In the genomic region with DNA sequence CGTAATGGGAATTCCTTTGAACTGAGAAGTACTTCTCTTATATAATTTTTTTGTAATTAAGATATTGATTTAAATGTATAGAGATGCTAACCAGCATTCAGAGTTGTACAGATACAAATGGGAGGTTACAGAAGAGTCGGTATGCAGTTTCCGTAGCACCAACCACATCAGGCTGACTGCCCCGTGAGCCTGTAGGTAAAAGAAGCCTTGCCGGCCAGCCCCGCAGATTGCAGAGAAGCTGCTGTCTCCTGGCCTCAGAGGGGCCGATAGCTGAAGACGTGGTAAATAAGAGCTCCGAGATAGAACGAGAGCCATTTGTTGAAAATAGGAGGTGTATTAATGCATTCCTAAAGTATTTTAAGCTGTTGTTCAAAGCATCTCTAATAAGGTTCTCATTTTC, we compare ENCODE assay signal across 28 mouse cellular contexts.
DNase-seq lines count a peak whose midpoint lies in the region; ATAC-seq lines count a peak whose summit lies in the region.
"Had no signal": no experiment of that assay in that cellular context is flagged by ENCODE, and none has a peak within 500 bp of the region (broad histone marks: within the 10 kb centered on the region; RNA-seq: fewer than 3 reads in every experiment).

No protein-coding gene starts in this region.

- H3K27me3 ChIP-seq in midbrain, embryonic 13.5 days: no peaks in the 10 kb centered on the region
- no peaks in the 10 kb centered on the region for H3K27me3 ChIP-seq in midbrain, embryonic 14.5 days (ENCODE audit: control insufficient read depth, insufficient read depth, low read length)
- H3K27me3 ChIP-seq in forebrain, embryonic 11.5 days (ENCODE audit: control insufficient read depth, insufficient read depth, low read length): no peaks in the 10 kb centered on the region
- no peaks in the 10 kb centered on the region for H3K27me3 ChIP-seq in forebrain, embryonic 14.5 days (replicated peaks; ENCODE audit: control insufficient read depth, insufficient read depth, low read length)
- no peaks in the 10 kb centered on the region for H3K27me3 ChIP-seq in limb, embryonic 12.5 days
- H3K27me3 ChIP-seq: embryonic facial prominence, embryonic 12.5 days; heart, embryonic 15.5 days; hindbrain, embryonic 12.5 days; intestine, embryonic 15.5 days; liver, embryonic 15.5 days; lung, embryonic 15.5 days; megakaryocyte, embryonic 14.5 days; neural tube, embryonic 15.5 days had no signal

- H3K27ac ChIP-seq in midbrain, embryonic 13.5 days: peak overlapping the region; percentile 36
- no peak overlapping the region for H3K27ac ChIP-seq in midbrain, embryonic 14.5 days (replicated peaks; ENCODE audit: low read depth, low read length)
- peak overlapping the region; percentile 64 for H3K27ac ChIP-seq in forebrain, embryonic 11.5 days (ENCODE audit: low read depth, low read length)
- 0 out of 2 replicates have a peak overlapping the region, but pooled peaks have one; percentile 36 for H3K27ac ChIP-seq in forebrain, embryonic 14.5 days (ENCODE audit: low read depth, low read length)
- H3K27ac ChIP-seq in limb, embryonic 12.5 days: no peak overlapping the region
- H3K27ac ChIP-seq: embryonic facial prominence, embryonic 12.5 days; heart, embryonic 15.5 days; hindbrain, embryonic 12.5 days; hindbrain, postnatal 0 days; intestine, embryonic 15.5 days; kidney, postnatal 0 days; liver, embryonic 15.5 days; lung, embryonic 15.5 days; neural tube, embryonic 15.5 days had no signal

- ATAC-seq in midbrain, embryonic 13.5 days: no peak
- no peak for ATAC-seq in midbrain, embryonic 14.5 days (ENCODE audit: low FRiP score, low TSS enrichment)
- no peak for ATAC-seq in forebrain, embryonic 11.5 days (replicated peaks; ENCODE audit: low FRiP score)
- ATAC-seq in forebrain, embryonic 14.5 days: peak; percentile 40; the same call in 1 of the 2 replicates
- no peak for ATAC-seq in limb, embryonic 12.5 days (ENCODE audit: insufficient number of reproducible peaks, insufficient read depth, low FRiP score, low TSS enrichment, low read depth)
- ATAC-seq in granulocyte monocyte progenitor cell, adult 5-6 weeks (replicated peaks; ENCODE audit: poor library complexity, severe bottlenecking): no peak
- ATAC-seq in megakaryocyte, adult 5-6 weeks (ENCODE audit: poor library complexity, severe bottlenecking): no peak
- ATAC-seq: hindbrain, postnatal 0 days; intestine, embryonic 15.5 days had no signal

- H3K9ac ChIP-seq in midbrain, embryonic 13.5 days (replicated peaks): no peak overlapping the region
- no peak overlapping the region for H3K9ac ChIP-seq in midbrain, embryonic 14.5 days (replicated peaks; ENCODE audit: low read length)
- no peak overlapping the region for H3K9ac ChIP-seq in forebrain, embryonic 11.5 days (ENCODE audit: low read length)
- peak overlapping the region; percentile 14 for H3K9ac ChIP-seq in forebrain, embryonic 14.5 days (ENCODE audit: low read length)
- no peak overlapping the region for H3K9ac ChIP-seq in limb, embryonic 12.5 days (replicated peaks)
- H3K9ac ChIP-seq: embryonic facial prominence, embryonic 12.5 days; heart, embryonic 15.5 days; hindbrain, embryonic 12.5 days; intestine, embryonic 15.5 days; liver, embryonic 15.5 days; lung, embryonic 15.5 days; neural tube, embryonic 15.5 days had no signal

- H3K4me2 ChIP-seq in midbrain, embryonic 13.5 days (replicated peaks): no peak overlapping the region
- H3K4me2 ChIP-seq in midbrain, embryonic 14.5 days (ENCODE audit: low read length): no peak overlapping the region
- no peak overlapping the region for H3K4me2 ChIP-seq in forebrain, embryonic 11.5 days (ENCODE audit: low read depth, low read length, severe bottlenecking)
- peak overlapping the region; percentile 31; the same call in 1 of the 2 replicates for H3K4me2 ChIP-seq in forebrain, embryonic 14.5 days (ENCODE audit: low read length)
- H3K4me2 ChIP-seq in limb, embryonic 12.5 days: peak overlapping the region; percentile 41
- H3K4me2 ChIP-seq: embryonic facial prominence, embryonic 12.5 days; heart, embryonic 15.5 days; hindbrain, embryonic 12.5 days; intestine, embryonic 15.5 days; liver, embryonic 15.5 days; lung, embryonic 15.5 days; neural tube, embryonic 15.5 days had no signal

- WGBS in midbrain, embryonic 13.5 days: 58% methylated on average over 10 of the region's 10 CpGs
- WGBS in midbrain, embryonic 14.5 days: 72% methylated on average over 10 of the region's 10 CpGs
- 67% methylated on average over 10 of the region's 10 CpGs for WGBS in forebrain, embryonic 11.5 days
- 50% methylated on average over 10 of the region's 10 CpGs for whole genome bisulfite sequencing in forebrain, embryonic 14.5 days
- 27% methylated on average over 10 of the region's 10 CpGs for WGBS in limb, embryonic 12.5 days

- no peak for DNase-seq in midbrain, embryonic 14.5 days
- no peak for DNase-seq in forebrain, embryonic 11.5 days (ENCODE audit: low spot score)
- DNase-seq in forebrain, embryonic 14.5 days (ENCODE audit: low spot score): no peak
- DNase-seq in gastrocnemius, adult 18-20 months (ENCODE audit: low spot score): no peak
- DNase-seq: adrenal gland, postnatal 25 days; B cell, adult 2 months; cerebellum, adult 18-20 months; cerebellum, postnatal 10 days; gastrocnemius, postnatal 10 days; layer of hippocampus, adult 9-11 months; liver; lung, postnatal 36 days; retina, postnatal 1 day; right cerebral cortex, postnatal 14 days had no signal

- no peaks in the 10 kb centered on the region; the same call in 1 of the 2 replicates for H3K4me1 ChIP-seq in midbrain, embryonic 13.5 days (replicated peaks)
- no peaks in the 10 kb centered on the region for H3K4me1 ChIP-seq in midbrain, embryonic 14.5 days (ENCODE audit: control insufficient read depth, insufficient read depth, low read length)
- H3K4me1 ChIP-seq in forebrain, embryonic 11.5 days (replicated peaks; ENCODE audit: control insufficient read depth, insufficient read depth, low read length): 0 out of 2 replicates have a peak, but pooled peaks cover 2% of the 10 kb centered on the region
- no peaks in the 10 kb centered on the region for H3K4me1 ChIP-seq in forebrain, embryonic 14.5 days (ENCODE audit: control insufficient read depth, insufficient read depth, low read length)
- peaks cover 15% of the 10 kb centered on the region for H3K4me1 ChIP-seq in limb, embryonic 12.5 days (replicated peaks)
- H3K4me1 ChIP-seq: embryonic facial prominence, embryonic 12.5 days; heart, embryonic 15.5 days; hindbrain, embryonic 12.5 days; intestine, embryonic 15.5 days; liver, embryonic 15.5 days; neural tube, embryonic 15.5 days had no signal

- H3K4me3 ChIP-seq in midbrain, embryonic 13.5 days (replicated peaks): no peak overlapping the region
- no peak overlapping the region for H3K4me3 ChIP-seq in midbrain, embryonic 14.5 days (replicated peaks; ENCODE audit: low read depth, low read length)
- no peak overlapping the region for H3K4me3 ChIP-seq in forebrain, embryonic 11.5 days (ENCODE audit: low read depth, low read length)
- no peak overlapping the region for H3K4me3 ChIP-seq in forebrain, embryonic 14.5 days (ENCODE audit: low read depth, low read length)
- no peak overlapping the region for H3K4me3 ChIP-seq in limb, embryonic 12.5 days (replicated peaks)
- H3K4me3 ChIP-seq: embryonic facial prominence, embryonic 12.5 days; heart, embryonic 15.5 days; hindbrain, embryonic 12.5 days; intestine, embryonic 15.5 days; liver, embryonic 15.5 days; lung, embryonic 15.5 days; megakaryocyte, embryonic 14.5 days; neural tube, embryonic 15.5 days had no signal

- no peaks in the 10 kb centered on the region for H3K36me3 ChIP-seq in midbrain, embryonic 13.5 days
- no peaks in the 10 kb centered on the region for H3K36me3 ChIP-seq in midbrain, embryonic 14.5 days (ENCODE audit: control insufficient read depth, insufficient read depth, low read length)
- H3K36me3 ChIP-seq in forebrain, embryonic 11.5 days (ENCODE audit: control insufficient read depth, insufficient read depth, low read length): no peaks in the 10 kb centered on the region
- H3K36me3 ChIP-seq in forebrain, embryonic 14.5 days (ENCODE audit: control insufficient read depth, insufficient read depth, low read length): no peaks in the 10 kb centered on the region
- no peaks in the 10 kb centered on the region for H3K36me3 ChIP-seq in limb, embryonic 12.5 days
- H3K36me3 ChIP-seq: embryonic facial prominence, embryonic 12.5 days; heart, embryonic 15.5 days; hindbrain, embryonic 12.5 days; intestine, embryonic 15.5 days; liver, embryonic 15.5 days; lung, embryonic 15.5 days; neural tube, embryonic 15.5 days had no signal

- H3K9me3 ChIP-seq in midbrain, embryonic 13.5 days: no peaks in the 10 kb centered on the region
- no peaks in the 10 kb centered on the region for H3K9me3 ChIP-seq in midbrain, embryonic 14.5 days (ENCODE audit: control insufficient read depth, low read length)
- no peaks in the 10 kb centered on the region for H3K9me3 ChIP-seq in forebrain, embryonic 11.5 days (ENCODE audit: control insufficient read depth, low read length)
- H3K9me3 ChIP-seq in forebrain, embryonic 14.5 days (replicated peaks; ENCODE audit: control insufficient read depth, low read length): no peaks in the 10 kb centered on the region
- H3K9me3 ChIP-seq in limb, embryonic 12.5 days: no peaks in the 10 kb centered on the region
- H3K9me3 ChIP-seq: embryonic facial prominence, embryonic 12.5 days; heart, embryonic 15.5 days; hindbrain, embryonic 12.5 days; intestine, embryonic 15.5 days; liver, embryonic 15.5 days; lung, embryonic 15.5 days; megakaryocyte, embryonic 14.5 days; neural tube, embryonic 15.5 days had no signal

Comparison
In these comparisons a context has a peak if more than half of its experiments do, and no peak if none do; other contexts are left out.
1. H3K27ac ChIP-seq: peak in midbrain, embryonic 13.5 days (single experiment), forebrain, embryonic 11.5 days (single experiment) and forebrain, embryonic 14.5 days (single experiment); none in midbrain, embryonic 14.5 days (single experiment) and limb, embryonic 12.5 days (single experiment).
2. H3K4me2 ChIP-seq: peak in forebrain, embryonic 14.5 days (single experiment) and limb, embryonic 12.5 days (single experiment); none in midbrain, embryonic 13.5 days (single experiment), midbrain, embryonic 14.5 days (single experiment) and forebrain, embryonic 11.5 days (single experiment).